Mouse (Mus musculus): ENCODE measurements around the gene Rasgrf2. TPM values are rescaled to one million over a fixed set of nuclear protein-coding genes. Genes with fewer than 3 reads are reported as not detected.

Gene Rasgrf2
- polyA plus RNA-seq, 1 experiment from 2014 or later = 0.39 TPM

GRCm38 (mm10) chr13:92130994-92131383 is 467 bp downstream of the Rasgrf2 start:
- ATAC-seq (ENCODE audit: low FRiP score, low TSS enrichment) (peak; percentile 21; the same call in 1 of the 2 replicates), DNase-seq (ENCODE audit: low spot score) (no peak)
- Histone ChIP-seq H3K9me3 (ENCODE audit: control insufficient read depth, low read length) (no peaks in the 10 kb centered on the region), H3K27me3 (ENCODE audit: control insufficient read depth, insufficient read depth, low read length) (no peaks in the 10 kb centered on the region; the same call in 1 of the 2 replicates), H3K4me3 (ENCODE audit: low read depth, low read length) (peak overlapping the region; percentile 53), H3K4me1 (replicated peaks; ENCODE audit: control insufficient read depth, insufficient read depth) (0 out of 2 replicates have a peak, but pooled peaks cover 4% of the 10 kb centered on the region), H3K36me3 (ENCODE audit: control insufficient read depth, insufficient read depth, low read length) (no peaks in the 10 kb centered on the region), H3K4me2 (replicated peaks; ENCODE audit: low read depth) (peak overlapping the region; percentile 91), H3K9ac (ENCODE audit: low read length) (peak overlapping the region; percentile 23; the same call in 1 of the 2 replicates), H3K27ac (replicated peaks) (no peak overlapping the region)
- 10% methylated on average over 22 of the region's 22 CpGs for WGBS
- no peak for TF ChIP-seq EP300 (optimal IDR thresholded peaks at IDR 0.05)
- no peak for TF ChIP-seq CTCF (IDR thresholded peaks at IDR 0.05; ENCODE audit: low read depth)

- DNase-seq (ENCODE audit: low spot score) = no peak
- 66% methylated on average over 4 of the region's 4 CpGs for WGBS
- no peak overlapping the region for H3K27ac ChIP-seq (replicated peaks)
- ATAC-seq (ENCODE audit: low FRiP score, low TSS enrichment) = no peak
- 0 out of 2 replicates have a peak overlapping the region, but pooled peaks have one; percentile 11 for H3K4me2 ChIP-seq (replicated peaks; ENCODE audit: low read depth)
- no peak overlapping the region for H3K9ac ChIP-seq (ENCODE audit: low read length)
- no peaks in the 10 kb centered on the region; the same call in 1 of the 2 replicates for H3K27me3 ChIP-seq (ENCODE audit: control insufficient read depth, insufficient read depth, low read length)
- H3K4me3 ChIP-seq (ENCODE audit: low read depth, low read length) = no peak overlapping the region
- H3K36me3 ChIP-seq (ENCODE audit: control insufficient read depth, insufficient read depth, low read length) = no peaks in the 10 kb centered on the region
- 0 out of 2 replicates have a peak, but pooled peaks cover 4% of the 10 kb centered on the region for H3K4me1 ChIP-seq (replicated peaks; ENCODE audit: control insufficient read depth, insufficient read depth)
- TF ChIP-seq EP300 (optimal IDR thresholded peaks at IDR 0.05) (no peak), CTCF (IDR thresholded peaks at IDR 0.05; ENCODE audit: low read depth) (no peak)
- no peaks in the 10 kb centered on the region for H3K9me3 ChIP-seq (ENCODE audit: control insufficient read depth, low read length)
Measured at GRCm38 (mm10) chr13:92129877-92130276, 1.6 kb downstream of the Rasgrf2 start.

- no peak overlapping the region for H3K9ac ChIP-seq (ENCODE audit: low read length)
- TF ChIP-seq EP300 (optimal IDR thresholded peaks at IDR 0.05) = no peak
- no peak for TF ChIP-seq CTCF (IDR thresholded peaks at IDR 0.05; ENCODE audit: low read depth)
- DNase-seq (ENCODE audit: low spot score) (no peak), ATAC-seq (ENCODE audit: low FRiP score, low TSS enrichment) (no peak)
- no peaks in the 10 kb centered on the region for H3K4me1 ChIP-seq (replicated peaks; ENCODE audit: control insufficient read depth, insufficient read depth)
- no peaks in the 10 kb centered on the region for H3K9me3 ChIP-seq (ENCODE audit: control insufficient read depth, low read length)
- no peaks in the 10 kb centered on the region for H3K27me3 ChIP-seq (ENCODE audit: control insufficient read depth, insufficient read depth, low read length)
- no peak overlapping the region for H3K27ac ChIP-seq (replicated peaks)
- H3K4me2 ChIP-seq (replicated peaks; ENCODE audit: low read depth) = no peak overlapping the region
- 90% methylated on average over 5 of the region's 5 CpGs for WGBS
- no peak overlapping the region for H3K4me3 ChIP-seq (ENCODE audit: low read depth, low read length)
- no peaks in the 10 kb centered on the region for H3K36me3 ChIP-seq (ENCODE audit: control insufficient read depth, insufficient read depth, low read length)
Measured at GRCm38 (mm10) chr13:92125902-92126301, 5.6 kb downstream of the Rasgrf2 start.

GRCm38 (mm10) chr13:92119623-92120022 is 11.8 kb downstream of the Rasgrf2 start:
- H3K36me3 ChIP-seq (ENCODE audit: control insufficient read depth, insufficient read depth, low read length) = no peaks in the 10 kb centered on the region
- DNase-seq (ENCODE audit: low spot score) = no peak
- H3K4me2 ChIP-seq (replicated peaks; ENCODE audit: low read depth) = no peak overlapping the region
- WGBS = 45% methylated on average over 5 of the region's 5 CpGs
- H3K27me3 ChIP-seq (ENCODE audit: control insufficient read depth, insufficient read depth, low read length) = no peaks in the 10 kb centered on the region
- no peak overlapping the region for H3K27ac ChIP-seq (replicated peaks)
- no peak overlapping the region for H3K4me3 ChIP-seq (ENCODE audit: low read depth, low read length)
- no peak for ATAC-seq (ENCODE audit: low FRiP score, low TSS enrichment)
- no peak overlapping the region for H3K9ac ChIP-seq (ENCODE audit: low read length)
- no peaks in the 10 kb centered on the region for H3K4me1 ChIP-seq (replicated peaks; ENCODE audit: control insufficient read depth, insufficient read depth)
- TF ChIP-seq CTCF (IDR thresholded peaks at IDR 0.05; ENCODE audit: low read depth) = no peak
- no peak for TF ChIP-seq EP300 (optimal IDR thresholded peaks at IDR 0.05)
- no peaks in the 10 kb centered on the region for H3K9me3 ChIP-seq (ENCODE audit: control insufficient read depth, low read length)

GRCm38 (mm10) chr13:92114076-92114475 is 17.4 kb downstream of the Rasgrf2 start:
- H3K27me3 ChIP-seq (ENCODE audit: control insufficient read depth, insufficient read depth, low read length) = no peaks in the 10 kb centered on the region
- WGBS = 24% methylated on average over 3 of the region's 3 CpGs
- H3K36me3 ChIP-seq (ENCODE audit: control insufficient read depth, insufficient read depth, low read length) = no peaks in the 10 kb centered on the region
- H3K9me3 ChIP-seq (ENCODE audit: control insufficient read depth, low read length) = no peaks in the 10 kb centered on the region
- TF ChIP-seq EP300 (optimal IDR thresholded peaks at IDR 0.05) = no peak
- no peak for TF ChIP-seq CTCF (IDR thresholded peaks at IDR 0.05; ENCODE audit: low read depth)
- no peaks in the 10 kb centered on the region for H3K4me1 ChIP-seq (replicated peaks; ENCODE audit: control insufficient read depth, insufficient read depth)
- no peak overlapping the region for H3K27ac ChIP-seq (replicated peaks)
- DNase-seq (ENCODE audit: low spot score) = no peak
- no peak overlapping the region for H3K9ac ChIP-seq (ENCODE audit: low read length)
- no peak overlapping the region for H3K4me3 ChIP-seq (ENCODE audit: low read depth, low read length)
- ATAC-seq (ENCODE audit: low FRiP score, low TSS enrichment) = no peak
- no peak overlapping the region for H3K4me2 ChIP-seq (replicated peaks; ENCODE audit: low read depth)

- Histone ChIP-seq H3K9me3 (ENCODE audit: control insufficient read depth, low read length) (no peaks in the 10 kb centered on the region), H3K27ac (replicated peaks) (no peak overlapping the region), H3K36me3 (ENCODE audit: control insufficient read depth, insufficient read depth, low read length) (no peaks in the 10 kb centered on the region), H3K27me3 (ENCODE audit: control insufficient read depth, insufficient read depth, low read length) (no peaks in the 10 kb centered on the region), H3K4me3 (ENCODE audit: low read depth, low read length) (no peak overlapping the region), H3K9ac (ENCODE audit: low read length) (no peak overlapping the region), H3K4me2 (replicated peaks; ENCODE audit: low read depth) (no peak overlapping the region), H3K4me1 (replicated peaks; ENCODE audit: control insufficient read depth, insufficient read depth) (no peaks in the 10 kb centered on the region)
- no peak for DNase-seq (ENCODE audit: low spot score)
- 69% methylated on average over 4 of the region's 4 CpGs for WGBS
- no peak for TF ChIP-seq CTCF (IDR thresholded peaks at IDR 0.05; ENCODE audit: low read depth)
- TF ChIP-seq EP300 (optimal IDR thresholded peaks at IDR 0.05) = no peak
- no peak for ATAC-seq (ENCODE audit: low FRiP score, low TSS enrichment)
Measured at GRCm38 (mm10) chr13:92108237-92108636, 23.2 kb downstream of the Rasgrf2 start.

All from stomach, postnatal 0 days (tissue).